ENCODE assay signal across 8 mouse cellular contexts in the genomic region with DNA sequence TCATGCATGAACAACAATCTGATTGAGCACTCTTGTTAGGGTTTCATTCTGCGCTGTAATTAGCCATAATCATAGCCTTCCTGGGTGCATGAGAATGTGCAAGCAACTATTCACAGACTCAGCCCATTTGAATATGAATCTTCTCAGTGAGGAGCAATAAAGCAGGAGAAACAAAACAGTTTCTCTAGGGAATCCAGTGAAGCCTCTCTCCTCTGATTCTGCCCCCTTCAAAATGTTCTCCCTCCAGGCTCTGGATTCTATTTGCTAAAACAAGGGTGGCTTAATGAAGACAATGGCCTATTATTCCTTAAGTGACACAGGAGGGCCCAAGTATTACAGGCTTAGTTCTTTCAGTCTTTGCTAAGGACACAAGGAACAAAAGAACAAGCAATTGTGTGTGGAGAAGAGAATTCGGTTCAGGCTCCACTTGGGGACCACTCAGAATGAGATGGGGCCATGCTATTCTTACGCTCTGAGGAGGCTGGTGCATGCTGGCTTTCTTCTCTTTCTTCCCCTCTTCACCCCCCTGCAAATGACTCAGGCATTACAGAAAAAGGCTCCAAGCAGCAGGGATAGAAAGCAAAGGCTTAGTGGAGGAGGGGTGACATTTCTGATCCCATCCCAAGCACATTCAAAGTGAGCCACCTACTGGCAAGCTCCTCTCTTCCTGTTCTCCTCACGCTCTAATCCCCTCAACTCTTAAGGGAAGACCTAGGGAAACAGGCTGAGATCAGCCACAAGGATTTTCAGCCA.
DNase-seq lines count a peak whose midpoint lies in the region; ATAC-seq and TF ChIP-seq lines count a peak whose summit lies in the region.

No protein-coding gene starts in this region.

- peak; percentile 77 for ATAC-seq in heart, embryonic 16.5 days (replicated peaks; ENCODE audit: extremely low read depth, insufficient read depth, low FRiP score)

- TF ChIP-seq POLR2A in bone marrow macrophage, adult 2 months (IDR thresholded peaks at IDR 0.05; ENCODE audit: borderline replicate concordance, low read depth, low read length), result no peak
- TF ChIP-seq POLR2A in olfactory bulb, adult 2 months (IDR thresholded peaks at IDR 0.05; ENCODE audit: insufficient read depth, low read depth, low read length), result no peak

- TF ChIP-seq CTCF in bone marrow macrophage, adult 2 months (IDR thresholded peaks at IDR 0.05; ENCODE audit: low read depth, low read length), result 0 out of 2 replicates have a peak, but pooled peaks have one; percentile 33
- no peak for TF ChIP-seq CTCF in olfactory bulb, adult 2 months (IDR thresholded peaks at IDR 0.05; ENCODE audit: insufficient read depth, low read depth, low read length)

- DNase-seq in 3T3-L1 (ENCODE audit: low read depth, low spot score), result peak; percentile 94
- peak; percentile 77 for DNase-seq in forebrain, embryonic 10.5 days (ENCODE audit: extremely low spot score, low spot score)
- DNase-seq in kidney, postnatal 25 days, result peak; percentile 66 to 69
- peak; percentile 28 to 52 for DNase-seq in lung, adult 18-20 months
- DNase-seq in spleen, adult 12 weeks (ENCODE audit: low spot score), result no peak

- H3K9me3 ChIP-seq in forebrain, embryonic 10.5 days, result no peaks in the 10 kb centered on the region
- no peaks in the 10 kb centered on the region for H3K9me3 ChIP-seq in heart, embryonic 16.5 days (replicated peaks; ENCODE audit: control insufficient read depth, low read length)

- H3K4me2 ChIP-seq in heart, embryonic 16.5 days (ENCODE audit: low read depth, low read length), result peak overlapping the region; percentile 30; the same call in 1 of the 2 replicates

- H3K27me3 ChIP-seq in forebrain, embryonic 10.5 days (ENCODE audit: poor library complexity, severe bottlenecking), result peaks cover 5% of the 10 kb centered on the region; the same call in 1 of the 2 replicates
- H3K27me3 ChIP-seq in heart, embryonic 16.5 days (ENCODE audit: control insufficient read depth, insufficient read depth, low read length), result no peaks in the 10 kb centered on the region

- no peaks in the 10 kb centered on the region for H3K36me3 ChIP-seq in forebrain, embryonic 10.5 days (replicated peaks)
- no peaks in the 10 kb centered on the region for H3K36me3 ChIP-seq in heart, embryonic 16.5 days (ENCODE audit: control insufficient read depth, insufficient read depth)

- H3K4me3 ChIP-seq in bone marrow macrophage, adult 2 months (ENCODE audit: insufficient read depth, low read length), result no peak overlapping the region
- no peak overlapping the region; the same call in 1 of the 2 replicates for H3K4me3 ChIP-seq in forebrain, embryonic 10.5 days
- no peak overlapping the region for H3K4me3 ChIP-seq in heart, embryonic 16.5 days (ENCODE audit: low read length)
- no peak overlapping the region for H3K4me3 ChIP-seq in olfactory bulb, adult 2 months (ENCODE audit: insufficient read depth, low read depth, low read length)

- peak overlapping the region; percentile 56 for H3K27ac ChIP-seq in bone marrow macrophage, adult 2 months (ENCODE audit: insufficient read depth, low read depth, low read length)
- peak overlapping the region; percentile 83 for H3K27ac ChIP-seq in forebrain, embryonic 10.5 days
- peak overlapping the region; percentile 38; the same call in 1 of the 2 replicates for H3K27ac ChIP-seq in heart, embryonic 16.5 days (ENCODE audit: low read length)
- H3K27ac ChIP-seq in olfactory bulb, adult 2 months (ENCODE audit: insufficient read depth, low read depth, low read length), result peak overlapping the region; percentile 95

- H3K9ac ChIP-seq in heart, embryonic 16.5 days (ENCODE audit: low read length), result no peak overlapping the region

- WGBS in forebrain, embryonic 10.5 days, result 6% methylated on average over 4 of the region's 4 CpGs
- 37% methylated on average over 4 of the region's 4 CpGs for WGBS in heart, embryonic 16.5 days
- WGBS in olfactory bulb, adult 2 months, result 8% methylated on average over 4 of the region's 4 CpGs

- peaks cover 44% of the 10 kb centered on the region for H3K4me1 ChIP-seq in bone marrow macrophage, adult 2 months (ENCODE audit: control insufficient read depth, insufficient read depth, low read length)
- peaks cover 53% of the 10 kb centered on the region for H3K4me1 ChIP-seq in forebrain, embryonic 10.5 days
- H3K4me1 ChIP-seq in heart, embryonic 16.5 days (ENCODE audit: control insufficient read depth, insufficient read depth, low read length), result peaks cover 5% of the 10 kb centered on the region; the same call in 1 of the 2 replicates
- peaks cover 8% of the 10 kb centered on the region for H3K4me1 ChIP-seq in olfactory bulb, adult 2 months (ENCODE audit: control insufficient read depth, insufficient read depth, low read length)

Comparison
In these comparisons a context has a peak if more than half of its experiments do, and no peak if none do; other contexts are left out.
1. H3K27ac ChIP-seq: peak in every context shown above with its lines; median percentile 95 in olfactory bulb, adult 2 months; 83 in forebrain, embryonic 10.5 days; 56 in bone marrow macrophage, adult 2 months; 38 in heart, embryonic 16.5 days.